Comparison of ENCODE assay signal across 8 mouse cellular contexts in the genomic region with DNA sequence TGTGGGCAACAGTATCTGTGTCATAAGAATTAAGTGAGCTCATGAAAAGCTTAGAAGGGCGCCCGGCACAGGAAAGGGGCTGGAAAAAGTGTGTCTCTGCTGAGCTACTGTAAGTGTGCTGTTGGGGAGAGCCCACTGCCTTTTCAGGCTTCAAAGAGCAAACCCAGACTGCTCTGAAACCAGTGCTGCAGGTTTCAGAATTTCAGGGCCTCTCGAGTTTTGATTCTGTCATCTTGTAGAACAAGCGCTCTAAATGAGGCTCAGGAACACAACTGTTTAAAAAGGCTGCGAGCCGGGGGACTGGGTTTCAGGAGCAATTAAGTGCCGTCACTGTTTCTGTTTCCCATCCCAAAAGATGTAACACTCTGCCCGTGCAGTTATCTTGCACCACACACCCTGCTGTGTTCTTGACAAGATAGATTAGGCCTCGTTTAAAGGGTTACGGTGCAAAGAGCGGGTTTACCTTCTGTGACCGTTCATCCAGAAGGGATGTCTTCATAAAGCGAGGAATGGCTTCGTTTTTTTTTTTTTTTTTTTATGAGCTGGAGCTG. TPM values are rescaled to one million over a fixed set of nuclear protein-coding genes. Genes with fewer than 3 reads are reported as not detected.
DNase-seq lines count a peak whose midpoint lies in the region; ATAC-seq and TF ChIP-seq lines count a peak whose summit lies in the region.

No protein-coding gene starts in this region.

- no peak for TF ChIP-seq CTCF in kidney, adult 2 months (conservative IDR thresholded peaks at IDR 0.05; ENCODE audit: insufficient read depth, insufficient read length, low read depth, low read length)

- H3K4me3 ChIP-seq in kidney, embryonic 15.5 days (replicated peaks), result no peak overlapping the region; the same call in 1 of the 2 replicates
- no peak overlapping the region for H3K4me3 ChIP-seq in kidney, adult 2 months (ENCODE audit: insufficient read depth, low read depth, low read length)
- no peak overlapping the region for H3K4me3 ChIP-seq in intestine, embryonic 14.5 days (ENCODE audit: low read depth, low read length)
- no peak overlapping the region for H3K4me3 ChIP-seq in neural tube, embryonic 15.5 days (replicated peaks)

- H3K27me3 ChIP-seq in kidney, embryonic 15.5 days, result no peaks in the 10 kb centered on the region
- no peaks in the 10 kb centered on the region for H3K27me3 ChIP-seq in kidney, adult 2 months (replicated peaks; ENCODE audit: control insufficient read depth, insufficient read depth, low read length)
- no peaks in the 10 kb centered on the region for H3K27me3 ChIP-seq in intestine, embryonic 14.5 days (replicated peaks; ENCODE audit: control insufficient read depth, insufficient read depth, low read length)
- no peaks in the 10 kb centered on the region for H3K27me3 ChIP-seq in neural tube, embryonic 15.5 days (replicated peaks)

- 13% methylated on average over 14 of the region's 14 CpGs for WGBS in kidney, embryonic 15.5 days
- 53% methylated on average over 14 of the region's 14 CpGs for WGBS in kidney, adult 2 months
- WGBS in intestine, embryonic 14.5 days, result 12% methylated on average over 14 of the region's 14 CpGs
- 7% methylated on average over 14 of the region's 14 CpGs for WGBS in neural tube, embryonic 15.5 days

- H3K36me3 ChIP-seq in kidney, embryonic 15.5 days, result no peaks in the 10 kb centered on the region
- H3K36me3 ChIP-seq in kidney, adult 2 months (ENCODE audit: control insufficient read depth, insufficient read depth, low read length), result no peaks in the 10 kb centered on the region
- H3K36me3 ChIP-seq in intestine, embryonic 14.5 days (ENCODE audit: control insufficient read depth, insufficient read depth, low read length), result 0 out of 2 replicates have a peak, but pooled peaks cover 3% of the 10 kb centered on the region
- H3K36me3 ChIP-seq in neural tube, embryonic 15.5 days, result no peaks in the 10 kb centered on the region

- intact Hi-C loops in left cerebral cortex, postnatal 25 days (cut with DNase I), result no loop called here

- no peak overlapping the region for H3K9ac ChIP-seq in kidney, embryonic 15.5 days
- H3K9ac ChIP-seq in intestine, embryonic 14.5 days (ENCODE audit: low read length), result no peak overlapping the region
- 0 out of 2 replicates have a peak overlapping the region, but pooled peaks have one; percentile 8 for H3K9ac ChIP-seq in neural tube, embryonic 15.5 days (replicated peaks)

- no peak for ATAC-seq in kidney, embryonic 15.5 days (replicated peaks; ENCODE audit: low FRiP score)
- peak; percentile 13; the same call in 1 of the 2 replicates for ATAC-seq in common myeloid progenitor, adult 5-6 weeks (replicated peaks; ENCODE audit: low read depth, poor library complexity, severe bottlenecking)
- ATAC-seq in intestine, embryonic 14.5 days (replicated peaks; ENCODE audit: low FRiP score, low TSS enrichment, low read depth), result no peak
- no peak for ATAC-seq in neural tube, embryonic 15.5 days (ENCODE audit: low FRiP score)

- TF ChIP-seq POLR2A in kidney, adult 2 months (IDR thresholded peaks at IDR 0.05; ENCODE audit: low read depth, low read length), result no peak

- peak overlapping the region; percentile 54; the same call in 1 of the 2 replicates for H3K27ac ChIP-seq in kidney, embryonic 15.5 days
- no peak overlapping the region for H3K27ac ChIP-seq in kidney, adult 2 months (ENCODE audit: insufficient read depth, low read depth, low read length)
- H3K27ac ChIP-seq in intestine, embryonic 14.5 days (ENCODE audit: low read depth), result no peak overlapping the region
- H3K27ac ChIP-seq in neural tube, embryonic 15.5 days (replicated peaks), result no peak overlapping the region

- peaks cover 56% of the 10 kb centered on the region for H3K4me1 ChIP-seq in kidney, embryonic 15.5 days
- H3K4me1 ChIP-seq in kidney, adult 2 months (ENCODE audit: control insufficient read depth, insufficient read depth, low read length), result peaks cover 17% of the 10 kb centered on the region; the same call in 1 of the 2 replicates
- peaks cover 30% of the 10 kb centered on the region; the same call in 1 of the 2 replicates for H3K4me1 ChIP-seq in intestine, embryonic 14.5 days (replicated peaks; ENCODE audit: control insufficient read depth, insufficient read depth, low read length)
- peaks cover 37% of the 10 kb centered on the region for H3K4me1 ChIP-seq in neural tube, embryonic 15.5 days

- no peak for DNase-seq in kidney, adult 2 months
- DNase-seq in intestine, embryonic 14.5 days (ENCODE audit: low spot score), result no peak
- DNase-seq in left cerebral cortex, postnatal 25 days (ENCODE audit: low spot score in 2 of 2), result no peak
- DNase-seq in gastrocnemius, postnatal 25 days, result no peak
- no peak for DNase-seq in urinary bladder, postnatal 25 days (ENCODE audit: low spot score)

- H3K4me2 ChIP-seq in kidney, embryonic 15.5 days, result peak overlapping the region; percentile 93
- peak overlapping the region; percentile 22 for H3K4me2 ChIP-seq in intestine, embryonic 14.5 days (ENCODE audit: low read length)
- H3K4me2 ChIP-seq in neural tube, embryonic 15.5 days, result peak overlapping the region; percentile 36

- H3K9me3 ChIP-seq in kidney, embryonic 15.5 days (replicated peaks), result no peaks in the 10 kb centered on the region
- H3K9me3 ChIP-seq in intestine, embryonic 14.5 days (ENCODE audit: control insufficient read depth, low read length), result no peaks in the 10 kb centered on the region
- no peaks in the 10 kb centered on the region for H3K9me3 ChIP-seq in neural tube, embryonic 15.5 days (replicated peaks)

RNA-seq across cellular contexts. Expression of a gene that starts 2.7 kb away (rescaled TPM):
- polyA plus RNA-seq in kidney, embryonic 15.5 days (2015; fragmentation: Nextera tagmentation; extraction: Ambion mirVana), result 10.5 TPM in 2 replicates
- polyA plus RNA-seq in kidney, adult 2 months (2012; rRNA removed), result 20.8 and 22.7 TPM in 2 replicates
- 120 and 143 TPM in 2 replicates for total RNA-seq in common myeloid progenitor, adult 5-6 weeks (2017)
- polyA plus RNA-seq in intestine, embryonic 14.5 days (2014; fragmentation: Nextera tagmentation; extraction: Ambion mirVana), result 10.3 and 10.9 TPM in 2 replicates
- polyA plus RNA-seq in neural tube, embryonic 15.5 days (2015; fragmentation: Nextera tagmentation; extraction: Ambion mirVana), result 2.4 and 4.3 TPM in 2 replicates
- total RNA-seq in left cerebral cortex, postnatal 25 days (2021), result 1 to 10 TPM; 2.5 to 3.8 TPM
- total RNA-seq in gastrocnemius, postnatal 25 days (2021), result 1 to 10 TPM; 4.2 to 4.5 TPM

RNA-seq across cellular contexts. Expression of a gene that starts 29.5 kb away (rescaled TPM):
- 78.7 and 83.4 TPM in 2 replicates for polyA plus RNA-seq in kidney, embryonic 15.5 days (2015; fragmentation: Nextera tagmentation; extraction: Ambion mirVana)
- polyA plus RNA-seq in kidney, adult 2 months (2012; rRNA removed), result 27.3 and 30.0 TPM in 2 replicates
- total RNA-seq in common myeloid progenitor, adult 5-6 weeks (2017), result 80.1 and 82.4 TPM in 2 replicates
- polyA plus RNA-seq in intestine, embryonic 14.5 days (2014; fragmentation: Nextera tagmentation; extraction: Ambion mirVana), result 68.7 and 76.8 TPM in 2 replicates
- 56.8 and 63.6 TPM in 2 replicates for polyA plus RNA-seq in neural tube, embryonic 15.5 days (2015; fragmentation: Nextera tagmentation; extraction: Ambion mirVana)
- total RNA-seq in left cerebral cortex, postnatal 25 days (2021), result 10 to 100 TPM; 67.5 to 70.1 TPM
- 10 to 100 TPM; 16.9 to 19.6 TPM for total RNA-seq in gastrocnemius, postnatal 25 days (2021)

RNA-seq across cellular contexts. Expression of a gene that starts 44.9 kb away (rescaled TPM):
- 92.8 and 98.2 TPM in 2 replicates for polyA plus RNA-seq in kidney, embryonic 15.5 days (2015; fragmentation: Nextera tagmentation; extraction: Ambion mirVana)
- polyA plus RNA-seq in kidney, adult 2 months (2012; rRNA removed), result 63.6 and 70.6 TPM in 2 replicates
- total RNA-seq in common myeloid progenitor, adult 5-6 weeks (2017), result 30.4 and 30.6 TPM in 2 replicates
- 85.2 and 90.5 TPM in 2 replicates for polyA plus RNA-seq in intestine, embryonic 14.5 days (2014; fragmentation: Nextera tagmentation; extraction: Ambion mirVana)
- polyA plus RNA-seq in neural tube, embryonic 15.5 days (2015; fragmentation: Nextera tagmentation; extraction: Ambion mirVana), result 129 and 144 TPM in 2 replicates
- total RNA-seq in left cerebral cortex, postnatal 25 days (2021), result 10 to 100 TPM; 65.6 to 66.0 TPM
- 10 to 100 TPM; 38.8 to 40.7 TPM for total RNA-seq in gastrocnemius, postnatal 25 days (2021)

Comparison
In these comparisons a context has a peak if more than half of its experiments do, and no peak if none do; other contexts are left out.
1. H3K4me2 ChIP-seq: peak in every context shown above with its lines; median percentile 93 in kidney, embryonic 15.5 days; 36 in neural tube, embryonic 15.5 days; 22 in intestine, embryonic 14.5 days.